Mouse (Mus musculus) layer of hippocampus, postnatal 25 days (tissue): ENCODE data around the gene Ambra1. TPM values are rescaled to one million over a fixed set of nuclear protein-coding genes. Genes with fewer than 3 reads are reported as not detected.
A peak's percentile ranks its signal among the peaks of the same experiment; 100 is the strongest.

ENCODE experiments used
- DNase-seq, 2 experiments: peaks; one replicate each; pipeline ENCODE4 v3.0.0; 2022; ENCODE audit warnings: mixed read lengths in 2 of 2, low spot score in 1 of 2; ENCODE audit errors: extremely low spot score in 1 of 2
- total RNA-seq, 2 experiments: library from RNA; stranded (reverse); gene quantifications; 2 replicates each; pipeline ENCODE4 v1.2.3; 2021

Ambra1 gene
- total RNA-seq, 2 experiments from 2014 or later, result 44.8 to 47.1 TPM

GRCm38 (mm10) chr2:91729571-91729970 lies 363 bp upstream of the Ambra1 start:
- no peak for DNase-seq

GRCm38 (mm10) chr2:91735221-91735620 lies 5.3 kb downstream of the Ambra1 start:
- DNase-seq, result no peak

GRCm38 (mm10) chr2:91739586-91739985 lies 9.7 kb downstream of the Ambra1 start:
- DNase-seq, result no peak

GRCm38 (mm10) chr2:91744686-91745085 lies 14.8 kb downstream of the Ambra1 start:
- no peak for DNase-seq

GRCm38 (mm10) chr2:91749811-91750261 lies 19.9 kb downstream of the Ambra1 start:
- DNase-seq, result peak in 1 of 2 experiments; percentile 9

- no peak for DNase-seq
Observed at GRCm38 (mm10) chr2:91771921-91772705, 42.2 kb downstream of the Ambra1 start.

GRCm38 (mm10) chr2:91773309-91773708 lies 43.4 kb downstream of the Ambra1 start:
- DNase-seq, result no peak

- no peak for DNase-seq
Observed at GRCm38 (mm10) chr2:91779166-91779565, 49.2 kb downstream of the Ambra1 start.

GRCm38 (mm10) chr2:91791621-91792020 lies 61.7 kb downstream of the Ambra1 start:
- DNase-seq, result no peak

GRCm38 (mm10) chr2:91792346-91792745 lies 62.4 kb downstream of the Ambra1 start:
- no peak for DNase-seq

GRCm38 (mm10) chr2:91794466-91794865 lies 64.5 kb downstream of the Ambra1 start:
- no peak for DNase-seq

- no peak for DNase-seq
Observed at GRCm38 (mm10) chr2:91795091-91795490, 65.2 kb downstream of the Ambra1 start.

- DNase-seq, result no peak
Observed at GRCm38 (mm10) chr2:91811433-91811832, 81.5 kb downstream of the Ambra1 start.

GRCm38 (mm10) chr2:91816741-91817140 lies 86.8 kb downstream of the Ambra1 start:
- no peak for DNase-seq

- no peak for DNase-seq
Observed at GRCm38 (mm10) chr2:91832227-91832626, 102.3 kb downstream of the Ambra1 start.

- no peak for DNase-seq
Observed at GRCm38 (mm10) chr2:91834272-91834671, 104.3 kb downstream of the Ambra1 start.

GRCm38 (mm10) chr2:91835031-91835430 lies 105.1 kb downstream of the Ambra1 start:
- DNase-seq, result no peak

- DNase-seq, result no peak
Observed at GRCm38 (mm10) chr2:91835631-91836030, 105.7 kb downstream of the Ambra1 start.

GRCm38 (mm10) chr2:91844085-91844484 lies 114.2 kb downstream of the Ambra1 start:
- no peak for DNase-seq

GRCm38 (mm10) chr2:91852446-91853191 lies 122.7 kb downstream of the Ambra1 start:
- DNase-seq, result no peak

- DNase-seq, result no peak
Observed at GRCm38 (mm10) chr2:91854575-91854974, 124.6 kb downstream of the Ambra1 start.

- no peak for DNase-seq
Observed at GRCm38 (mm10) chr2:91856958-91857357, 127.0 kb downstream of the Ambra1 start.
